Mouse (Mus musculus): Measurements from ENCODE around the gene B9d2.

The B9d2 gene

GRCm38 (mm10) chr7:25704716-25705364, 24.3 kb downstream of the B9d2 start:
- WGBS, result 17% methylated on average over 37 of the region's 37 CpGs

- 27% methylated on average over 6 of the region's 6 CpGs for WGBS
These were observed 25.2 kb downstream of the B9d2 start for GRCm38 (mm10) chr7:25705801-25706251.

GRCm38 (mm10) chr7:25706578-25707170, 26.1 kb downstream of the B9d2 start:
- WGBS, result 55% methylated on average over 7 of the region's 7 CpGs

GRCm38 (mm10) chr7:25707581-25708292, 27.2 kb downstream of the B9d2 start:
- 61% methylated on average over 15 of the region's 15 CpGs for WGBS

GRCm38 (mm10) chr7:25709961-25710360, 29.4 kb downstream of the B9d2 start:
- 11% methylated on average over 12 of the region's 12 CpGs for whole genome bisulfite sequencing

GRCm38 (mm10) chr7:25710519-25711130, 30.0 kb downstream of the B9d2 start:
- 8% methylated on average over 7 of the region's 7 CpGs for WGBS

- 71% methylated on average over 5 of the region's 5 CpGs for WGBS
These were observed 30.6 kb downstream of the B9d2 start for GRCm38 (mm10) chr7:25711165-25711564.

GRCm38 (mm10) chr7:25711731-25712197, 31.2 kb downstream of the B9d2 start:
- 32% methylated on average over 7 of the region's 7 CpGs for WGBS

GRCm38 (mm10) chr7:25712801-25713200, 32.2 kb downstream of the B9d2 start:
- WGBS, result 87% methylated on average over 9 of the region's 9 CpGs

- 88% methylated on average over 8 of the region's 8 CpGs for WGBS
These were observed 34.0 kb downstream of the B9d2 start for GRCm38 (mm10) chr7:25714581-25714980.

- WGBS, result 93% methylated on average over 22 of the region's 22 CpGs
These were observed 35.2 kb downstream of the B9d2 start for GRCm38 (mm10) chr7:25715731-25716271.

GRCm38 (mm10) chr7:25717478-25717877, 36.9 kb downstream of the B9d2 start:
- 89% methylated on average over 3 of the region's 3 CpGs for WGBS

GRCm38 (mm10) chr7:25718788-25719417, 38.3 kb downstream of the B9d2 start, which contains the start of gene Ccdc97:
Gene Ccdc97 (minus strand): TSS chr7:25719088.
- WGBS, result 2% methylated on average over 32 of the region's 32 CpGs

GRCm38 (mm10) chr7:25719761-25720610, 39.4 kb downstream of the B9d2 start:
- WGBS, result 53% methylated on average over 10 of the region's 10 CpGs

GRCm38 (mm10) chr7:25720760-25721159, 40.2 kb downstream of the B9d2 start:
- WGBS, result 89% methylated on average over 5 of the region's 5 CpGs

- WGBS, result 56% methylated on average over 19 of the region's 19 CpGs
These were observed 45.3 kb downstream of the B9d2 start for GRCm38 (mm10) chr7:25725886-25726285.

GRCm38 (mm10) chr7:25727800-25728199, 47.2 kb downstream of the B9d2 start:
- 89% methylated on average over 5 of the region's 5 CpGs for WGBS

- WGBS, result 46% methylated on average over 2 of the region's 2 CpGs
These were observed 48.8 kb downstream of the B9d2 start for GRCm38 (mm10) chr7:25729396-25729795.

- WGBS, result 67% methylated on average over 2 of the region's 2 CpGs
These were observed 49.3 kb downstream of the B9d2 start for GRCm38 (mm10) chr7:25729862-25730261.

- 82% methylated on average over 8 of the region's 8 CpGs for WGBS
These were observed 50.9 kb downstream of the B9d2 start for GRCm38 (mm10) chr7:25731294-25732055.
